Mouse (Mus musculus): ENCODE results near the gene Acaca. TPM values are rescaled to one million over a fixed set of nuclear protein-coding genes. Genes with fewer than 3 reads are reported as not detected.
A peak's percentile ranks its signal among the peaks of the same experiment; 100 is the strongest.

Acaca gene
- polyA plus RNA-seq (2015; fragmentation: Nextera tagmentation; extraction: Ambion mirVana), result 12.3 and 15.0 TPM in 2 replicates

- under 1% methylated on average over 67 of the region's 83 CpGs for WGBS
- Histone ChIP-seq H3K27ac (peak within 1 kb of the TSS; percentile 74), H3K36me3 (no peaks in the 10 kb centered on the region), H3K4me3 (replicated peaks) (peak within 1 kb of the TSS; percentile 90), H3K9me3 (no peaks in the 10 kb centered on the region), H3K27me3 (replicated peaks) (no peaks in the 10 kb centered on the region), H3K4me2 (replicated peaks) (peak within 1 kb of the TSS; percentile 87), H3K9ac (peak within 1 kb of the TSS; percentile 85), H3K4me1 (replicated peaks) (peaks cover 4% of the 10 kb centered on the region)
- ATAC-seq, result peak; percentile 96
Observed at GRCm38 (mm10) chr11:84128943-84129798, at the start of gene Acaca, which contains the start of gene Tada2a. TSS of gene Acaca (plus strand) at chr11:84129672. TSS of gene Tada2a (minus strand) at chr11:84129600.

GRCm38 (mm10) chr11:84079887-84080286 is 49.6 kb upstream of the Acaca start:
- WGBS, result 71% methylated on average over 4 of the region's 4 CpGs
- no peak overlapping the region for H3K9ac ChIP-seq
- H3K36me3 ChIP-seq, result 0 out of 2 replicates have a peak, but pooled peaks cover 3% of the 10 kb centered on the region
- H3K4me2 ChIP-seq (replicated peaks), result no peak overlapping the region
- no peak overlapping the region for H3K27ac ChIP-seq
- no peak overlapping the region for H3K4me3 ChIP-seq (replicated peaks)
- no peaks in the 10 kb centered on the region for H3K4me1 ChIP-seq (replicated peaks)
- no peaks in the 10 kb centered on the region for H3K27me3 ChIP-seq (replicated peaks)
- ATAC-seq, result no peak
- no peaks in the 10 kb centered on the region for H3K9me3 ChIP-seq

- H3K4me3 ChIP-seq (replicated peaks), result no peak overlapping the region
- WGBS, result 77% methylated on average over 3 of the region's 3 CpGs
- no peak overlapping the region for H3K4me2 ChIP-seq (replicated peaks)
- H3K27me3 ChIP-seq (replicated peaks), result no peaks in the 10 kb centered on the region
- H3K9ac ChIP-seq, result no peak overlapping the region
- 0 out of 2 replicates have a peak, but pooled peaks cover 3% of the 10 kb centered on the region for H3K36me3 ChIP-seq
- no peak for ATAC-seq
- H3K27ac ChIP-seq, result no peak overlapping the region
- no peaks in the 10 kb centered on the region for H3K4me1 ChIP-seq (replicated peaks)
- H3K9me3 ChIP-seq, result no peaks in the 10 kb centered on the region
Observed at GRCm38 (mm10) chr11:84080327-84080726, 49.1 kb upstream of the Acaca start.

GRCm38 (mm10) chr11:84081901-84082300 is 47.6 kb upstream of the Acaca start:
- WGBS, result 97% methylated on average over 5 of the region's 5 CpGs
- Histone ChIP-seq H3K27me3 (replicated peaks) (no peaks in the 10 kb centered on the region), H3K4me2 (replicated peaks) (no peak overlapping the region), H3K4me3 (replicated peaks) (no peak overlapping the region), H3K9me3 (no peaks in the 10 kb centered on the region), H3K36me3 (0 out of 2 replicates have a peak, but pooled peaks cover 3% of the 10 kb centered on the region), H3K4me1 (replicated peaks) (no peaks in the 10 kb centered on the region), H3K27ac (no peak overlapping the region), H3K9ac (no peak overlapping the region)
- no peak for ATAC-seq

- Histone ChIP-seq H3K4me1 (replicated peaks) (no peaks in the 10 kb centered on the region), H3K4me2 (replicated peaks) (no peak overlapping the region), H3K9me3 (no peaks in the 10 kb centered on the region), H3K9ac (no peak overlapping the region), H3K27ac (no peak overlapping the region), H3K36me3 (peaks cover 7% of the 10 kb centered on the region; the same call in 1 of the 2 replicates), H3K4me3 (replicated peaks) (no peak overlapping the region), H3K27me3 (replicated peaks) (no peaks in the 10 kb centered on the region)
- no peak for ATAC-seq
- WGBS, result 87% methylated on average over 8 of the region's 8 CpGs
Observed at GRCm38 (mm10) chr11:84090572-84090971, 38.9 kb upstream of the Acaca start.

GRCm38 (mm10) chr11:84095084-84095483 is 34.4 kb upstream of the Acaca start:
- Histone ChIP-seq H3K4me2 (replicated peaks) (no peak overlapping the region), H3K4me3 (replicated peaks) (no peak overlapping the region), H3K4me1 (replicated peaks) (no peaks in the 10 kb centered on the region), H3K36me3 (peaks cover 10% of the 10 kb centered on the region; the same call in 1 of the 2 replicates), H3K9me3 (no peaks in the 10 kb centered on the region), H3K9ac (no peak overlapping the region), H3K27me3 (replicated peaks) (no peaks in the 10 kb centered on the region), H3K27ac (no peak overlapping the region)
- 86% methylated on average over 4 of the region's 4 CpGs for WGBS
- ATAC-seq, result no peak

- no peaks in the 10 kb centered on the region for H3K4me1 ChIP-seq (replicated peaks)
- 81% methylated on average over 5 of the region's 5 CpGs for WGBS
- H3K4me2 ChIP-seq (replicated peaks), result no peak overlapping the region
- no peak overlapping the region for H3K27ac ChIP-seq
- no peak overlapping the region for H3K9ac ChIP-seq
- H3K27me3 ChIP-seq (replicated peaks), result no peaks in the 10 kb centered on the region
- no peaks in the 10 kb centered on the region for H3K9me3 ChIP-seq
- no peak for ATAC-seq
- H3K4me3 ChIP-seq (replicated peaks), result no peak overlapping the region
- H3K36me3 ChIP-seq, result peaks cover 7% of the 10 kb centered on the region; the same call in 1 of the 2 replicates
Observed at GRCm38 (mm10) chr11:84097251-84097998, 32.0 kb upstream of the Acaca start.

- Histone ChIP-seq H3K36me3 (peaks cover 19% of the 10 kb centered on the region), H3K27ac (no peak overlapping the region), H3K4me3 (replicated peaks) (no peak overlapping the region), H3K4me1 (replicated peaks) (no peaks in the 10 kb centered on the region), H3K27me3 (replicated peaks) (no peaks in the 10 kb centered on the region), H3K4me2 (replicated peaks) (no peak overlapping the region), H3K9ac (no peak overlapping the region), H3K9me3 (no peaks in the 10 kb centered on the region)
- no peak for ATAC-seq
Observed at GRCm38 (mm10) chr11:84101182-84101581, 28.3 kb upstream of the Acaca start.

- Histone ChIP-seq H3K9me3 (no peaks in the 10 kb centered on the region), H3K27me3 (replicated peaks) (no peaks in the 10 kb centered on the region), H3K27ac (no peak overlapping the region), H3K9ac (no peak overlapping the region), H3K4me3 (replicated peaks) (no peak overlapping the region), H3K36me3 (peaks cover 24% of the 10 kb centered on the region), H3K4me1 (replicated peaks) (no peaks in the 10 kb centered on the region), H3K4me2 (replicated peaks) (no peak overlapping the region)
- 93% methylated on average over 6 of the region's 6 CpGs for WGBS
- ATAC-seq, result no peak
Observed at GRCm38 (mm10) chr11:84104036-84104435, 25.4 kb upstream of the Acaca start.

GRCm38 (mm10) chr11:84107137-84107536 is 22.3 kb upstream of the Acaca start:
- ATAC-seq, result no peak
- H3K4me2 ChIP-seq (replicated peaks), result no peak overlapping the region
- H3K4me3 ChIP-seq (replicated peaks), result no peak overlapping the region
- no peaks in the 10 kb centered on the region for H3K27me3 ChIP-seq (replicated peaks)
- no peaks in the 10 kb centered on the region for H3K4me1 ChIP-seq (replicated peaks)
- H3K27ac ChIP-seq, result no peak overlapping the region
- H3K9ac ChIP-seq, result no peak overlapping the region
- no peaks in the 10 kb centered on the region for H3K9me3 ChIP-seq
- H3K36me3 ChIP-seq, result peaks cover 24% of the 10 kb centered on the region
- WGBS, result 60% methylated on average over 2 of the region's 2 CpGs

- Histone ChIP-seq H3K4me3 (replicated peaks) (no peak overlapping the region), H3K36me3 (peaks cover 12% of the 10 kb centered on the region)
- WGBS, result 91% methylated on average over 5 of the region's 5 CpGs
Observed at GRCm38 (mm10) chr11:84113623-84114022, 15.8 kb upstream of the Acaca start.

GRCm38 (mm10) chr11:84115646-84116045 is 13.8 kb upstream of the Acaca start:
- Histone ChIP-seq H3K4me2 (replicated peaks) (no peak overlapping the region), H3K4me3 (replicated peaks) (no peak overlapping the region), H3K27me3 (replicated peaks) (no peaks in the 10 kb centered on the region), H3K4me1 (replicated peaks) (no peaks in the 10 kb centered on the region), H3K9me3 (no peaks in the 10 kb centered on the region), H3K36me3 (peaks cover 19% of the 10 kb centered on the region), H3K9ac (no peak overlapping the region), H3K27ac (no peak overlapping the region)
- no peak for ATAC-seq
- WGBS, result 76% methylated on average over 9 of the region's 9 CpGs

More at GRCm38 (mm10) chr11:84113623-84114022, 15.8 kb upstream of the Acaca start:
- no peak overlapping the region for H3K27ac ChIP-seq
- no peaks in the 10 kb centered on the region for H3K9me3 ChIP-seq
- no peaks in the 10 kb centered on the region for H3K27me3 ChIP-seq (replicated peaks)
- no peak overlapping the region for H3K9ac ChIP-seq
- no peaks in the 10 kb centered on the region for H3K4me1 ChIP-seq (replicated peaks)
- no peak for ATAC-seq
- H3K4me2 ChIP-seq (replicated peaks), result no peak overlapping the region
